Mouse (Mus musculus) testis, adult 2 months (tissue): Measurements from ENCODE around the gene Mtm1.

Experiments used
- CTCF ChIP-seq: fragments of 200-500 bp; IDR thresholded peaks from 2 replicates; pipeline ENCODE4 v1.5.1; 2012; ENCODE audit warnings: low read depth, mild to moderate bottlenecking, inconsistent platforms, low read length, moderate library complexity; ENCODE audit not compliant: control insufficient read depth, insufficient read depth, insufficient replicate concordance
- POLR2A ChIP-seq: fragments of 200-500 bp; IDR thresholded peaks from 2 replicates; pipeline ENCODE4 v1.6.1; 2012; ENCODE audit warnings: low read depth, mild to moderate bottlenecking, inconsistent platforms, low read length, moderate library complexity; ENCODE audit not compliant: control insufficient read depth

DNA sequence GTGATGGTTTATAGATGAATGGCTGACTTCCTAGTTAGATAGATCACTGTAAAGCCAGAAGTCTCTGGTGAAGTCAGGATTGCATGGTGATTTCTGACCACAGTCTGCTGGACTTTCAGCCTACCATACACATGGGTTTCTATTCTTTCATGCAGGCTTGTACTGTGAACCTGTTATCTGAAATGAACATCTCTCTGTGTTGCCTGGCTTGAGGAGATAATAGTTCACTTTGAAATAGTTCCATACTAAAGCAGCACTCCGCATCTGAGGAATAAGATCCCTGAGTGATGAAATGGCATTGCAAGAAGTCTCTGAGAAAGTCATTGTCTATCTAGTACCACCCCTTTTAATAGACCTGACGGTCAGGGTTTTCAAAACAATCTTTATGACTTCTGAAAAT lies 6.3 kb downstream of the Mtm1 start:
- no peak for TF ChIP-seq POLR2A
- no peak for TF ChIP-seq CTCF
